Mouse (Mus musculus) heart, embryonic 16.5 days (tissue): ENCODE data around the gene Scrg1. TPM values are rescaled to one million over a fixed set of nuclear protein-coding genes. Genes with fewer than 3 reads are reported as not detected.
"Not testable (repeated sequence)": the region's sequence is repeated elsewhere in the genome, so short reads cannot be mapped to it uniquely, and the experiment has no call there.

ENCODE experiments used
- ATAC-seq: fragments of 200-750 bp; cut with Nextera tagmentation; replicated peaks from 2 replicates; pipeline ENCODE4 v1.8.0; 2017; ENCODE audit warnings: moderate number of reproducible peaks; ENCODE audit not compliant: insufficient read depth, low FRiP score; ENCODE audit errors: extremely low read depth
- H3K27ac ChIP-seq: fragments of 300-500 bp; sonication (generic); 2 replicates; pipeline ENCODE4 v1.5.1; 2014; ENCODE audit warnings: mild to moderate bottlenecking, low read length, control low read depth, moderate library complexity
- H3K27me3 ChIP-seq: fragments of 300-500 bp; sonication (generic); 2 replicates; pipeline ENCODE4 v1.6.1; 2014; ENCODE audit warnings: low read length, mixed read lengths; ENCODE audit not compliant: control insufficient read depth, insufficient read depth
- H3K36me3 ChIP-seq: fragments of 300-500 bp; sonication (generic); 2 replicates; pipeline ENCODE4 v1.6.1; 2014; ENCODE audit not compliant: control insufficient read depth, insufficient read depth
- H3K4me1 ChIP-seq: fragments of 300-500 bp; sonication (generic); 2 replicates; pipeline ENCODE4 v1.6.1; 2014; ENCODE audit warnings: low read length, mixed read lengths; ENCODE audit not compliant: control insufficient read depth, insufficient read depth
- H3K4me2 ChIP-seq: fragments of 300-500 bp; sonication (generic); 2 replicates; pipeline ENCODE4 v1.6.1; 2014; ENCODE audit warnings: low read depth, mild to moderate bottlenecking, control low read depth, low read length
- H3K4me3 ChIP-seq: fragments of 300-500 bp; sonication (generic); 2 replicates; pipeline ENCODE4 v1.5.1; 2014; ENCODE audit warnings: mild to moderate bottlenecking, control low read depth, low read length
- H3K9ac ChIP-seq: fragments of 300-500 bp; sonication (generic); 2 replicates; pipeline ENCODE4 v1.6.1; 2014; ENCODE audit warnings: low read length, control low read depth
- H3K9me3 ChIP-seq: fragments of 300-500 bp; sonication (generic); replicated peaks from 2 replicates; pipeline ENCODE4 v1.6.1; 2016; ENCODE audit warnings: low read length; ENCODE audit not compliant: control insufficient read depth
- WGBS: fragments of 180-500 bp; shearing (Covaris S2); extraction: QIAGEN DNeasy Blood & Tissue Kit; methylation state at CpG from one replicate; pipeline ENCODE4 v1.1.7; 2014; 5-methylcytosine and 5-hydroxymethylcytosine counted together
- polyA plus RNA-seq: library from polyadenylated mRNA; unstranded; fragments of >200 nt; fragmentation: Nextera tagmentation; extraction: Ambion mirVana; gene quantifications from 2 replicates; pipeline ENCODE4 v1.2.1, GENCODE M21; 2015

Gene Scrg1
- polyA plus RNA-seq, 1 experiment from 2014 or later = 1.3 TPM

DNA sequence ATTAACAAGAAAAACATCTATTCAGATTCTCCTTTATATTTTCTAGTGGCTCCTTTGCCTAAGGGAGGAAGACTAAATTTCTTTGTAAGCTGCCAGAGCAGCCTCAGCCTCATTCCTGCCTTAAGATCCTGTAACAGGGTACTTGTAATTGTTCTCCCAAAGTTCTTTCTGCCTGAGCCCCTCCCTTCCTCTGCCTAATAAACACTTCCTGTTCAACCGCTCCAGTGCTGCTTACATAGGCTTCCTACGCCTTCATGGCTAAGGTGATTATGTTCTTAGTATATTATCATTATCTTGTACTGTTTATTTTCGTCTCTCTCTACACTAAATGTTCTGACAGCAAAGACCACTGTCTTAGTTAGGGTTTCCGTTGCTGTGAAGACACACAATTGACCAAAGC, 52.9 kb downstream of the Scrg1 start:
- Histone ChIP-seq H3K4me2 (no peak overlapping the region), H3K9me3 (no peaks in the 10 kb centered on the region), H3K36me3 (no peaks in the 10 kb centered on the region), H3K4me1 (peaks cover 3% of the 10 kb centered on the region), H3K27ac (no peak overlapping the region), H3K4me3 (no peak overlapping the region), H3K9ac (no peak overlapping the region), H3K27me3 (no peaks in the 10 kb centered on the region)
- 68% methylated on average over 4 of the region's 4 CpGs for WGBS
- no peak for ATAC-seq

DNA sequence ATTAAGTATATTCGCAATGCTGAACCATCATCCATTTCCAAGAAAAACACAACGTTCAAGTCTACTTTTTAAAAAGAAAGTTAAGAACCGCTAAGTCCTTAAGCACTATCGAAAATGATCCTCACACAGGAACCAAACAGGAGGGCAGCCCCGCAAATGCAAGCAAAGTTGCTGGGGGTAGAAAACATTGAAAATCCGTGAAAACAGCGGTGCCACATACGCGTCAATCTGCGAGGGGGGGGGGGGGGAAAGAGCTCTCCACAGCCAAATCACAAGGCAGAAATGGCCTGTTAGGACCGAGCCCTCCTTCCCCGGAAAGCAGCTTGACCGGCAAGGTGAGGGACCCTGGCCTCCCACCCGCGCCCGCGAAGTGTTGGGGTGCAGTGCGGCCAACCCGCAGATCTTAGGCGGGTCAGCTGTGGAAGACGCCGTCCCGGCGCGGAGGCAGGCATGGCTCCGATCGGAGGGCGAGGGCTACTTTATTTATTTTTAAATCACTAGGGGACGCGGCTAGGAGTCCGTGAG, 55.1 kb downstream of the Scrg1 start:
- H3K9ac ChIP-seq = peak overlapping the region; percentile 86
- 2% methylated on average over 31 of the region's 31 CpGs for WGBS
- peak overlapping the region; percentile 81 for H3K4me2 ChIP-seq
- peaks cover 3% of the 10 kb centered on the region; the same call in 1 of the 2 replicates for H3K36me3 ChIP-seq
- peaks cover 8% of the 10 kb centered on the region for H3K4me1 ChIP-seq
- H3K4me3 ChIP-seq = peak overlapping the region; percentile 97
- peak overlapping the region; percentile 84 for H3K27ac ChIP-seq
- 0 out of 2 replicates have a peak, but pooled peaks have one; percentile 1 for ATAC-seq
- H3K9me3 ChIP-seq = no peaks in the 10 kb centered on the region
- H3K27me3 ChIP-seq = no peaks in the 10 kb centered on the region

DNA sequence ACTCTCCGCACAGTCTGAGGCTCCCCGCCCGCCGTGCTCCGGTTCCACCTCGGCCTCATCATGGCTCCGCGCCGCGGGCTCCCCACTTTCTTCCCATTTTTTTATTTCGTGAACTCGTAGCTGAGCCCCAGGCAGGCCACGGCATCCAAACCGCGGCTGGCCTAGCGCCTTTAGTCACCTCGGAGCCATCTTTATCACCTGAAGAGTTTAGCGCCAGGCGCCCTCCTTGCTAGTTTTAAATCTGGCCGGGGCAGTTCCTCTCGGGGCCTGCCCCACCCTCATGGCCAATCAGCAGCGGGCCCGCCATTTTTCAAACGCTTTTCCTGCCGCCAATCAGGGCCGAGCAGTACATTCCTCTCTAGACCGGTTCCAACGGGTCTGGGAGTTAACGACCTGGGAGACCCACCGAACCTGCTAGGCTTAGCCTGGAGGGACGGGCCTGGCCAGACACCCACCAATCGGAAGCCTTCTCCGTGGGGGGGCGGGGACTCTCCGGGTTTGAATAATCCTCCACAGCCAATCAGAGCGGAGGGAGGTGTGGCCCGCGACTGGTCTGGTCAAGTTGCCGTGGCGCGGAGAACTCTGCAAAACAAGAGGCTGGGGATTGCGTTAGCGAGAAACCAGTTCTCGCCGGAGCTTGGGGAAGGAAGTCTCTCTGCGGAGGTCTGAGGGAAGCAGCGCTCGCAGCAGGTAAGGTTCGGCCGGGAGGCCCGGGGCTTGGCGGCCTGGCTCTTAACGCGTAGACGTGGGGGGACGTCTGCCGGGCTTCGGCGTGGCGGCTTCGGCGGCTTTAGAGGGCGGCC, 55.8 kb downstream of the Scrg1 start, which contains the start of gene Hmgb2:
Hmgb2 (plus strand) TSS at position 592 of the 803 bp plus-strand sequence.
- WGBS = under 1% methylated on average over 63 of the region's 63 CpGs
- Histone ChIP-seq H3K9ac (peak within 1 kb of the TSS; percentile 100), H3K9me3 (no peaks in the 10 kb centered on the region), H3K36me3 (peaks cover 7% of the 10 kb centered on the region), H3K4me3 (peak within 1 kb of the TSS; percentile 97), H3K27me3 (no peaks in the 10 kb centered on the region), H3K4me2 (peak within 1 kb of the TSS; percentile 81), H3K27ac (peak within 1 kb of the TSS; percentile 100), H3K4me1 (peaks cover 8% of the 10 kb centered on the region)
- peak; percentile 99 for ATAC-seq

DNA sequence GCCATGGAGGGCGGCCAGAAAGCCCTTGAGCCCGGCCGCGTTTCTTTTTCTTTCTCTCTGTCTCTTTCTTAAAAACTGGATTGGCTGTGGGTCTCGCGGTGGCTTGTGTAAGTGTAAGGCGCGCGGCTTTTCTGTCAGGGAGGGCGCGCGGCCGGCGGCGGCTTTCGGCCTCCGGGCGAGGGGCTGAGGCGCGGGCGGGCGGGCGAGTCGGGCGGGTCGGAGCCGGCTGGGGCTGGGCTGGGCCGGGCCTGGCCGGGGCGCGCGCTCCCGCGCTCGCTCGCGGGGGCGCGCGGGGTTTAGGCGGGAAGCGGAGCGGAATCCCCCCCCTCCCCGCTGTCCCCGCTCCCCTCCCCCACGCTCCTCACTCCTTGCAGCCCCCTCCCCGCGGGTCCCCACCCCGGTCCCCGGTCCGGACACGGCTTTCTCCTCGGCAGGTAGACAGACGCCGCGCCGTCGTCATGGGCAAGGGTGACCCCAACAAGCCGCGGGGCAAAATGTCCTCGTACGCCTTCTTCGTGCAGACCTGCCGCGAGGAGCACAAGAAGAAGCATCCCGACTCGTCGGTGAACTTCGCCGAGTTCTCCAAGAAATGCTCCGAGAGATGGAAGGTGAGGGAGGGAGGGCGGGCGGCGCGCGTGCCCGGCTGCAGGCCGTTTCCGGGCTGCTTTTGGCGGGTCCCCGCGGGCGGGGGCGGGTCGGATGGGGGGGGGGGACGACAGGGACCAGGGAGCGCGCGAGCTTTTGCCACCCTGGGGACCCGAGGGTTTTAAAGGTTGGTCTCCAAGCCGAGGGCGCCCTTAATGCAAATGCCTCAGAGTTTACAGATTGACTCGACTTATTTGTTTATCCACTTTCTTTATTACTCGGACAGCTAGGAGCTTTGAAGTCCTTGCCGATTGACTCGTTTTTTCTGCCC, 56.7 kb downstream of the Scrg1 start:
- peak; percentile 49 for ATAC-seq
- under 1% methylated on average over 77 of the region's 96 CpGs for WGBS
- H3K27ac ChIP-seq = peak overlapping the region; percentile 100

DNA sequence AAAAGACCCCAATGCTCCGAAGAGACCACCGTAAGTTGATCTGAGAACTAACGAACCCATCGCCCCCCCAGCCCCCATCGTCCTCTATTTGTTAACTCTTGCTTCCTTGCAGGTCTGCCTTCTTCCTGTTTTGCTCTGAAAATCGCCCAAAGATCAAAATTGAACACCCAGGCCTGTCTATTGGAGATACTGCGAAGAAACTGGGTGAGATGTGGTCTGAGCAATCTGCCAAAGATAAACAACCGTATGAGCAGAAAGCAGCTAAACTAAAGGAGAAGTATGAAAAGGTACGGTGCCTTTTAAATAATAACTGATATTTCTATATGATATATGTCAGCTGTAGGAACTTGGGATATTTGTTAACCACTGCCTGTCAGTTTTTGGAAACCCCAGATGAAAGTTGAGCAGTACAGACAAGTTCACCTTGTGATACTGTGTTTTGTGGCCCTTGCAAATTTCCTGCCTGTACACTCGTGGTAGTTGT, 57.5 kb downstream of the Scrg1 start:
- not testable (repeated sequence) for ATAC-seq, H3K36me3 ChIP-seq, H3K27me3 ChIP-seq, H3K4me1 ChIP-seq, H3K9me3 ChIP-seq
- Histone ChIP-seq H3K4me2 (peak overlapping the region; percentile 58), H3K4me3 (peak overlapping the region; percentile 97), H3K27ac (peak overlapping the region; percentile 100), H3K9ac (peak overlapping the region; percentile 100)
- WGBS = 13% methylated on average over 9 of the region's 10 CpGs

More for the DNA sequence above, 56.7 kb downstream of the Scrg1 start:
- Histone ChIP-seq H3K36me3 (peaks cover 7% of the 10 kb centered on the region), H3K9ac (peak overlapping the region; percentile 100), H3K4me2 (peak overlapping the region; percentile 58), H3K27me3 (no peaks in the 10 kb centered on the region), H3K4me3 (peak overlapping the region; percentile 97), H3K4me1 (peaks cover 8% of the 10 kb centered on the region), H3K9me3 (no peaks in the 10 kb centered on the region)

DNA sequence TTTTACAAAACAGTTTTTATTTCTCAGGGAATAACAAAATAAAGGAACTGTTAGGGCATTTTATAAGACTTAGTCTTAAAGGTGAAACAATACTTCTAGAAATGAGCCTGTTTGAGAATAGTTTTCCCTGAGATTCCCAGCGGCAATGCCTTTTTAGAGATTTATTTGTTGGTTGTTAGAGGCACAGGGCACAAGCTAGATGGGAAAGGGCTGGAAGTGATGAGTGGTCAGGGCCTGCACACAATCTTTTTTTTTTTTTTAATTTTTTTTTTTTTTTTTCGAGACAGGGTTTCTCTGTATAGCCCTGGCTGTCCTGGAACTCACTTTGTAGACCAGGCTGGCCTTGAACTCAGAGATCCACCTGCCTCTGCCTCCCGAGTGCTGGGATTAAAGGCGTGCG, 61.0 kb downstream of the Scrg1 start:
- H3K36me3 ChIP-seq, H3K27ac ChIP-seq, H3K27me3 ChIP-seq, H3K4me3 ChIP-seq, H3K4me2 ChIP-seq, H3K9me3 ChIP-seq, H3K4me1 ChIP-seq, ATAC-seq, H3K9ac ChIP-seq: not testable (repeated sequence)
- WGBS = 96% methylated on average over 5 of the region's 5 CpGs

DNA sequence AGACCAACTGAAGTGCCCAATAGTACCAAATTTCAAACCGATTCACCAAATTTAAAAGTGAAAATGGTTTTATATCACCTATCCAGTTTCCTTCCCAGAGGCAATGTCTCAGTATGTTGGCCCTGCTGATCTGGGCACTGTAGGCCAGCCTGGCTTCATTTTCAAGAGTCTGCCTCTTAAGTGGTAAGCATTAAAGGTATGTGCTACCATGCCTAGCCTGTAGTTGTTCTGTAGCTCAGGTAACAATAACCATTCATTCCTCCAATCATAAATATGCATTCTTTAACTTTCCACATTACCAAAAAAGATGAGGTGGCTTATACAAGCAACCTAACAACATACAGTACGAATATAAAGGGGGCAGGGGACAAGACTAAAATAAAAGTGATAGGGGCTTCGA, 62.0 kb downstream of the Scrg1 start:
- no peak overlapping the region for H3K4me3 ChIP-seq
- no peak for ATAC-seq
- no peak overlapping the region for H3K4me2 ChIP-seq
- H3K9ac ChIP-seq = no peak overlapping the region
- 83% methylated on average over 3 of the region's 3 CpGs for WGBS
- H3K36me3 ChIP-seq = peaks cover 10% of the 10 kb centered on the region
- no peaks in the 10 kb centered on the region for H3K9me3 ChIP-seq
- no peaks in the 10 kb centered on the region for H3K27me3 ChIP-seq
- H3K4me1 ChIP-seq = peaks cover 4% of the 10 kb centered on the region
- no peak overlapping the region for H3K27ac ChIP-seq

DNA sequence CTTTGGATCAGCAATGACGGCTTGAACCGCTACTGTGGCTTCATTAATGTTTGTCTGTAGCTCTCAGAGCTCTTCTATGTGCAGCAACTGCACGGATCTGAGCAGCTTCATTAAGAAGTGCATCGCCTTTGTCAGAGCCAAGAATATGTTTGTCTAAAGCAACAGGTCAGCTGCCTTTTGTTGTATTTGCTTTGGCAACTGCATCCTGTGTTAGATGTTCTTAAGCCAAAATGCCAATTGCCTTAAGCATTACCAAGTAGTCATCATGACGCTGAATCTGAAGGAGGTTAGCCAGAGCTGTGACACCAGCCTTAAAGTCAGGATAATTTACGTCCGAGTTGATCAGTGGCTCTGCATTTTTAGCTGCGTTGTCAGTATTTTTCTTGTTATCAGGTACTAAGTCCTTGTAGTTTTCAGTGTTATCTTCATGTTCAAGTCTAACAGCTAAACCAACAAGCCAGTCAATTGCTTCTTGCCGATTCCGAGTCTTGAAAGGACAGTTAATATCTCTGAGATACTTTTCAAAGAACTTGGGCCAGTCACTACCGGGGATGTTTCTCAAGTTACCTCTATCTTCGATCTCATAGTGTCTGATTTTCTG, 64.6 kb downstream of the Scrg1 start:
- H3K36me3 ChIP-seq = peaks cover 10% of the 10 kb centered on the region
- no peaks in the 10 kb centered on the region for H3K9me3 ChIP-seq
- H3K4me3 ChIP-seq = no peak overlapping the region
- no peaks in the 10 kb centered on the region for H3K27me3 ChIP-seq
- no peak overlapping the region for H3K9ac ChIP-seq
- H3K27ac ChIP-seq = no peak overlapping the region
- no peaks in the 10 kb centered on the region for H3K4me1 ChIP-seq
- no peak overlapping the region for H3K4me2 ChIP-seq
- ATAC-seq = no peak
- WGBS = 62% methylated on average over 12 of the region's 12 CpGs
